Mouse (Mus musculus): ENCODE data around the gene Slc7a9.

Gene Slc7a9

GRCm38 (mm10) chr7:35447996-35448846 lies at the start of gene Slc7a9:
Gene Slc7a9 (plus strand): TSS chr7:35448796.
- DNase-seq = no peak

DNA sequence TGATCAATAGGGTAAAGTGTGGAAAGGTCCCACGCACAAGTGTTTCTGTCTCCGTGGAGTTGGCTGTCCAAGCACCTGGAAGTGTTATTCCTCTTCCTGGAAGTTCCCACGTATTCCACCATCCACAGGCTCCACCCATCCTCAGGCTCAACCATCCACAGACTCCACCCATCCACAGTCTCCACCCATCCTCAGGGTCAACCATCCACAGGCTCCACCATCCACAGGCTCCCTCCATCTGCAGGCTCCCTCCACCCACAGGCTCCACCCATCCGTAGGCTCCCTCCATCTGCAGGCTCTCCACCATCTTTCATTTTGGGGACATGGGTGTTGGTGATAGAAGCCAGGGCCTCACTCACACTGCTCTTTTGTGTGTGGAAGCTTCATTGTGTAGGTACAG lies 47.4 kb upstream of the Slc7a9 start:
- DNase-seq = no peak

GRCm38 (mm10) chr7:35415226-35415625 lies 33.4 kb upstream of the Slc7a9 start:
- DNase-seq = no peak

DNA sequence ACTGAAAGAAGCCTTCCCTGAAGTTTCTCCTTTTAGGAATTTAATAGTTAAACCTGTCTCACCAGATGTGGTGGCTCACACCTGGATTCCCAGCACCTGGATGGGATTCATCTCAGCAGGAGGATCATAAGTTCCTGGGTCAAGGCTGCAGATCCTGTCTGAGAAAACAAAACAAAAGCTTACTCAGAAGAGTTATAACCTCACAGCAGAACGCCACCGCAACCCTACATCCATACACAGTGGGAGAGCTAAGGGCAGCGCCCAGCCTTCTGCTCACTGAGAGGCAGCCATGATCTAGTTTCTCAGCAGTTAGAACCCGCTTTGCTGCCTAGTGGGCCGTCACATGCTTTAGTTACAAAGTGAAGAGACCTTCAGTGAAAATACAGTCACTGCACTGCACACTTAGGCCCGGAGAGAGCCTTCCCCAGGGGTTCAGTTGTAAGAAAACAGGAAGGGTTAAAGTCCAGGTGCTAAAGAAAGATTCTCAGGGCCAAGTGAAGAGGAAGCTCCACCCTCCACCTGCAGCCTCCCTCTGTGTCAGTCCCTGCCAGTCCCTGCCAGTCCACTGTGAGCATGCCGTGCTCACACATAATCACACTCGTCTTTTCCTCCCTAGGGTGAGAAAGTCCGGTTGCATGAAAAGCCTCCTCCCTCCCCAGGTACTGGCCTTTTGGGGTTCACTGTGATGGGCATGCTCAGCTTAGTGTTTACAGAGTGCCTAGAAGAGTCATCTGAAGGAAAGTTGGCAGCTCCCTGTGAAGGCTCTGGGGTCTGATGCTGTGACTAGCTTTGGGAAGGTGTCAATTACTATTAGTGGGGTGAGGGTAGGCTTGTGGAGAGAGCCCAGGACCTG lies 32.6 kb upstream of the Slc7a9 start:
- no peak for DNase-seq

DNA sequence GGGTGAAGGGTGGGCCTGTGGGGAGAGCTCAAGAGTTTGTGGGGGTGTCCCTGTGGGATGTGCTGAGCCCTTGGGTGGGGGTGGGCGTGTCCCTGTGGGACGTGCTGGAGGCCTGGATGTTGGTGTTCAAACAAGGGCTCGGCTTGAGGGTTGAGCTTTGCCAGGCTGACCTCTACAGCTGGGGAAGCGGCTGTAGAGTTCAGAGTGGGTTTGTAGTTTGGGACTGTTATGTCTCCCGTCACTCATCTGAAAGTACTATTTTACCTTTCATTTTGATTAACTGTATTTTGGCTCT lies 32.0 kb upstream of the Slc7a9 start:
- no peak for DNase-seq

GRCm38 (mm10) chr7:35423071-35423470 lies 25.5 kb upstream of the Slc7a9 start:
- no peak for DNase-seq

- DNase-seq = no peak
Observed at GRCm38 (mm10) chr7:35428146-35428545, 20.4 kb upstream of the Slc7a9 start.

- DNase-seq = no peak
Observed at GRCm38 (mm10) chr7:35435266-35435665, 13.3 kb upstream of the Slc7a9 start.

DNA sequence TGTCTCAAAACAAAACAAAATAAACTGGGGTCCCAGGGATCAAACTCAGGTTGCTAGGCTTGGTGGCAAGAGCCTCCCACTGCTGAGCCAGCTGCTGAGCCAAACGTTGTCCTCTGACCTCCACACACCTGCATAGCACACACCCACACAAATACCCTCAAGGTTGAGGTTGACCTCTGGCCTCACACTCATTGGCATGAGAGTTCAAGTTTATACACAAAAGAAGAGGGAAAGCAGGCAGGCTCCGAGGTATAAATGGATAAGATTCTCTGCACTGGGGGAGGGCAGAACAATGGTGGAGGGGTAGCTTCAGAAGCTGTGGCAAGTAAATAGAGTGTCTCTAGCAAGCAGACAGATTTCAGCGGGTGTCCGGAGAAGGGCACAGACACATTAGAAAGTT lies 1.1 kb upstream of the Slc7a9 start:
- DNase-seq = no peak

DNA sequence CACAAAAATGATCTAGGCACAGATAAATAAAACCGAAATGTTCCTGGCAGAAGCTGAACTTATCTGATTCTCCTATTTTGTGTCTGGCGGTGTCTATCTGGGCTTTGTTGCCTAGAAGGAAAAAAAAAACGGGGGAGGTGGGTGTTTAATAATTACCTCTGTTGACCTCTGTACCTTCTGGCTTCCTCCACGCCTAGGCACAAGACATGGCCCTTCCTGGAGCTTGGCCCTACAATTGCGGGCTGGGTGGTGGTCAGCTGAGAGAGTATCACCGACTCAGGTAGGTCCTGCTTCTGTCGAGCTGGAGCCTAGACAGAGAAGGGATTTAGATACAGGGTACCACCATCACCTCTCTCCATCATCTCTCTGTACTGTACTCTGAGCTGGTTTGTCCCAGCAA lies 271 bp downstream of the Slc7a9 start:
- DNase-seq = no peak

DNA sequence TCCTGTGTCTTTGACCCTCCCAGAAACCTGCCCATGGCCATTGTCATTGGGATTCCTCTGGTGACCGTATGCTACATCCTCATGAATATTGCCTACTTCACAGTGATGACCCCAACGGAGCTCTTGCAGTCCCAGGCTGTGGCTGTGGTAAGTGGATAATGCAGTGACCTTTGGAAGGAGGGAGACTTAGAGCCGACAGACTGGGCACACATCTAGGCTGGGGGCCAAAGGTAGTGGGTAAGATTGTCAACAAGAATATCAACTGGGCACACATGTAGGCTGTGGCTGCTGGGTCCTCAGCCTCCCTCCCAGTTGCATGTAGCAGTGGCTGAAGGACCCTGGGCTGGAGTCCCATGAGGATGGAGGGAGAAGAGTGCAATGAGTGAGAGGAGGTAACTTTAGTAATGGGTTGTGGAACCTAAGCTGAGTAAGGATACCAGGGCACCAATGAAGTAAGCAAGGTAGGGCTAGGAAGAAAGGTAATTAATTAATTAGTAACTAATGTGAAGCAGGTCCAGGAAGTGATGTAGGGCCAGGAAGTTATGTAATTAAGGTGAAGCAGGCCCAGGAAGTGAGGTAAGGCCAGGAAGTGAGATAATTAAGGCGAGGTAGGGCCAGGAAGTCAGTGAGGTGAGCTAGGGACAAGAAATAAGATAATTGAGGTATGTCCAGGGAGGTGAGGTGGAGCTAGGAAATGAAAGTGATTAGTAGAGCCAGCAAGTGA lies 7.7 kb downstream of the Slc7a9 start:
- no peak for DNase-seq

DNA sequence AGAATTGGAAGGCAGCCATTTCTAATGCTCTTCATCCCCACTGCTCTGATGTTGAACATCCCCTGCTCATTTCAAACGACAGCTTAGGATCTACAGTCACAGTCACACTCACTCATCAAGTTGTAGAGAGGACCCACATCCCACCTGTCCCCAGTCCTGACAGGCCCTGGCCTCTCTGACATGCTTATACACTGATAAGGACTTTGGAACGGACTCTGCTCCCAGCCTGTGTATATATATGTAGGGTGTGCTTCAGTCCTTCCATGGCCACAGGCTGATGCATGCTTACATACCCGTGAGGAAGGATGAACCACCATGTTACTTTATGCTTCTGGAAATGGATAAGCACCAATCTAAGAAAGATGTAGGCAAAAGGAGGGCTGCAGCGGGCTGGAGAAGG lies 12.4 kb downstream of the Slc7a9 start:
- no peak for DNase-seq

DNA sequence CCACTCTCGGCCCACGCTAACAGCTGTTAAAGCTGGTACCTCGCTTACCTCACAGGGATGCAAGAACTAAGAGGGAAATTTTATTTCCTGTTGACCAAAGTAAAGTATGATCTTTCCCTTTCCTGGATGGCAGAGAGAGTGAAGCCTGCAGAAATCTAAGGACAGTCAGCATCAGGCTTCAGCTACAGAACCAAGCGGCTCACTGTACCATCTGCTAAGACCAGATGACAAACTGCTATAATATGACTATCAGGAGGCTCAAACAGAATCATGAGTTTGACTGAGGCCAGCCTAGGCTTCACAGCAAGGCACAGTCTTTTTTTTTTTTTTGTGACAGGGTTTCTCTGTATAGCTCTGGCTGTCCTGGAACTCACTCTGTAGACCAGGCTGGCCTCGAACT lies 16.4 kb downstream of the Slc7a9 start:
- no peak for DNase-seq

- DNase-seq = no peak
Observed at GRCm38 (mm10) chr7:35467856-35468255, 19.3 kb downstream of the Slc7a9 start.

DNA sequence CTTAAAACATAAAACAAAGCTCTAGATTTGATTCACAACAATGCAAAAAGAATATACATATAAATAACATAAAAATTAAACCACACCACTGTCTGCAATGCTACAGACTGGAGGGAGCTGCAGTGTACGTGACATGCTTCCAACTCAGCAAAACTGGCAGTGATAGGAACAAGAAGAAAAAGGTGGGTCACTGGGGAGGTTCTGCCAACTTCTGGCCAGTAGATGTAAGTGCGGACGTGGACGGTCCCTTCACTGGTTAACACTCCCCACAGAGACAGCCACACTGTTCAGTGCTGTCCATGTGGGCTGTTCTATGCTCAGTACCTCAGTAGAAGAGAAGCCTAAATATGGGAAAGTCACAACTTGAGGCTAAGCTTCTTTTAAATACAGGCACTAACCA lies 22.2 kb downstream of the Slc7a9 start:
- no peak for DNase-seq

DNA sequence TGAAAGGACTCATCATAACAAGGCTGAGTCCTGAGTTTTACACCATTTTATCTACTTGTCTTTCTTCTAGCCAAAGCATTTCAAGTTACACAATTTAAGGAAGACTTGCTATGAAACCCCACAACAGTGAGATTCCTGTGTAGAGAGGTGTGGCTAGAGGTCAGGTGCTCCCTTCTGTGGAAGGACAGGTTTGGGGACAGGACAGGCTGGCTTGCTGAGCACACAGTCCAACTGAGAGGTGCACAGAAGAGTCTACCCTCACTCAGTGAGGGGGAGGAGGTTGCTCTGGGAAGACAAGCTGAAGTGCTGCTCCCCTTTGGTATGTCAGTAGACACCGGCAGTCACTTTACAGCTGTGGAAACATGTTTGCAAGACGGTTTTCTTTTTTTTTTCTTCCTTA lies 27.9 kb downstream of the Slc7a9 start:
- no peak for DNase-seq

- no peak for DNase-seq
Observed at GRCm38 (mm10) chr7:35485126-35485525, 36.5 kb downstream of the Slc7a9 start.

DNA sequence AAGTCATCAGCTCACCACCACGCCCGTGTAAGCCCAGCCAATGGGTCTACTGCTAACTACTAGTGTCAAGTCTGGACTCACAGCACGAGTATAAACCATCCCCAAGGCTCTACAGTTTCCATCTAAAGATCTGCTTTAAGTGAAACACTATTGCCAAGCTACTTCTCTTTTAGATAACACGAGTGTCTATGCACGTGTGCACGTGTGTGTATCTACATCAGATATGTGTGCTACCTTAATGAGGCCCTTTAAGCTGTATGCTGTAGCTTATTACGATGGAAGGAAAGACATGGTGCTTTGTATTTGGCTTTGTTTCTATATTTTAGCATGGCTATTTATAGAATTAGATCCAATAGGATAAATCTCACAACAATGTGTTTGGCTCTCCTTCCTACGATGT lies 38.0 kb downstream of the Slc7a9 start:
- DNase-seq = no peak

- no peak for DNase-seq
Observed at GRCm38 (mm10) chr7:35490186-35490585, 41.6 kb downstream of the Slc7a9 start.

DNA sequence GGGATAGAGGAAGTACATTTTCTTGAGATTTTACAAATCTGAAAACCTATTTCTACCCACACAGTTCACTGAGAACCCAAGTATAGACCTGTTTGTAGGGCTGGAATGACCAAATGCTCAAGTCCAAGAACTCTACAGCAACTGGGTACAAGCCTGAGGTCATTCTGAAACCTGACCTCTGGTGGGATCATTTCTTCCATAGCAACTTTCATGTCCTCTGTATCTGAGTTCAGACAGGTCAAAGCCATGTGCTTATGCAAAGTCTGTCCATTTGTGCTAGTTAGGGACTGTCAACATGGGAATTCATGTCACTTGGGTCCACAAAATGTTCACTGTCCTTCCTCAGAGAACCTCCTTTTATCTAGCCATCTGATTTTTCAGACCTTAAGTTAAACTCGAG lies 42.4 kb downstream of the Slc7a9 start:
- DNase-seq = no peak

- DNase-seq = no peak
Observed at GRCm38 (mm10) chr7:35497516-35497915, 48.9 kb downstream of the Slc7a9 start.

DNA sequence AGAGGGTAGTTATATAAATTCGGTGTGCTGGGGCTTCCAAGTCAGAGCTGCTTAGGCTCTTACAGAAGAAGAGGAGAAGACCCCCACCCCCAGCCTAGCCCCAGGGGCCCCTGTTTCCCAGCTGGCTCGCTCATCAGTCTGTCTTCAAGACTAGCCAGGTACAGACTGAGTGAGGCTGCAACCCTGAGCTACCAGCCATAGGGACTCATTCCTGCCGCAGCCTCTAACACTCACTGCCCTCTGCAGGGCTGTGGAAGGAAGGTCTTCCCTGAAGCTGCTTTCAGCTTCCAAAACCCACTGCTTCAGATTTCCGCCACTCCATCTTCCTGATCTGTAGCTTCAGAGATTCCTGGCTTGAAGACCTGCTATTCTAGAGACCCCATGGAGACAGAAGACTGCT lies 53.4 kb downstream of the Slc7a9 start:
- DNase-seq = peak; percentile 42 to 43
